Mouse (Mus musculus): ENCODE measurements around the gene Trim54. TPM values are rescaled to one million over a fixed set of nuclear protein-coding genes. Genes with fewer than 3 reads are reported as not detected.

Trim54 gene
- total RNA-seq, 2 experiments from 2014 or later = not detected

DNA sequence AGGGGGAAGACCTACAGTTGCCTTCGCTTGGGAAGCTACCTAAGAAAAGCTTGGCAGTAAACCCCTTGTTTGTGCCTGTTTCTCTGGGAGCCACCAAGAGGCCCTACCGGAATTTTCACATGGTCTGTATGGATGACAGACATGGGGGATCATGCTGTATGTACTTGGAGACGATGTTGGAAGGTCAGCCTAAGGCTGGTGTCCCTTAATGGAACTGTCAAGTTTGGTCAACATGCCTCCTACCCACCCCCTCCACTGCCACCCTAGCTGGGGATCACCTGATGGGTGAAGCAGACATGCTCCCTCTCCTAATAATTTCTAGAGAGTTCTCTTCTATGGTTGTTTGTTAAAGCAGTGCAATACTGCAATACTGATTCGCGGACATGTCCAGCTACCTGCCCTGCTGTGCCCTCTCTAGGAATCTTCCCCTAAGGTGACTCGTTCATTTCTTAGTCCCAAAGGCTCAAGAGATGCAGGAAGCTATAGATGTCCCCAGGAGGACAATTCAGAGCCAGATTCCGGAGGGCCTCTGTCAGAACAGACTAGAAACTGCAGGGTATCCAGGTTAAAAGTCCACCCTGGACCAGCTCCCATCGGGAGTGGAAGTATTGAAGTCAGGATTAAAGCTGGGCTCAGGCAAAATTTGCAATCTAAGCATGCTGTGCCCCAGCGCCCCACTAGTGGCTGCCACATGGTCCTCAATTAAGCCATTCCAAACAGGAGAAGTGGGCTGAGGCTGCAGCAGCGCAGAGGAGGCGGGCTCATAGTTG lies 20.6 kb upstream of the Trim54 start:
- no peak for ATAC-seq (replicated peaks; ENCODE audit: low FRiP score, poor library complexity, severe bottlenecking)

DNA sequence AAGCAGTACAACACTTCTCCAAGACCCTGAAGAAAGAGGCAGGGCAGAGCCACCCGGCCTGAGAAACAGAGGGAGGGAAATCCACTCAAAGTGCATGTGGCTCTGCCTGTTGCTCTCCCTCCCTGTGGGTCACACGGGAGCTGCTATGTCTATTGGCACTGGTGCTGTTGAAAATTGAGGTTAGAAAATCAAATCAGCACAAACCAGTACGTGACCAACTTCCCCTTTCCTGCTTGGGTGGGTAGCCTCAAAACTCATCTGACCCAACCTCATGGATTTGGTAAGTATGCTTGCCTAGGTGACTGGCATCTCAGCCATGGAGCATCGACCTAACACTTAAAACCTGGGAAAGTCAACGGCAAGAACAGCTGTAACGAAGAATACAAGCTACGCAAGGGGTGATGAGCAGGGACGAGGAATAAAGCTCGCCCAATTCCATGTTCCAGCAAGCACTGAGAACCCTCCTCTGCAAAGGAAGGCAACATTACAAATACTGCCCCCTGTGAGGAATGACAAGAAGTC lies 10.6 kb upstream of the Trim54 start, which contains the start of gene Dnajc5g:
Dnajc5g (plus strand) TSS at position 472 of the 522 bp plus-strand sequence.
- no peak for ATAC-seq (replicated peaks; ENCODE audit: low FRiP score, poor library complexity, severe bottlenecking)

DNA sequence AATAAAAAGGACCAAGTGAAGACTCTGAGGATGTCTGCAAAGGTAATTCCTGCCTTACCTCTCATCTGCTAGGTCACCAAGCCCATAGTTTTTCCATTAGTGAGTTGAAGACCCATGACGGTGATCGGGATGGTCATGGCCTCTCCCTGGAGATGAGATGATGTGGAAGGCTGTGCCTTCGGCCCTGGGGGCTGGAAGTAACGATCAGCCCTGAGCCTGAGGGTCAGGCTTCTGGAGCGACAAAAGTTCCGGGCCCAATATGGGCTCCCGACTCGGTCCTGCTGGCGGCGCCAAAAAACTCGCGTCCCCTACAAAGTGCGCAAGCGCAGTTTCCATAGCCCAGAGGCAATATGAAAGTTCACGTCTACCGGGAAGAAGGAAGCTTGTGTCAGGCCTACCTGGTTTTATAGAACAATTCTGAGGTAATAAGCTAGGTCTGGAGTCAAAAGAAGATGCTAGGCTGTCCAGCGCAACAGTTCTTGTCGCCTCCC lies 8.5 kb upstream of the Trim54 start, which contains the start of gene Slc30a3:
Slc30a3 (minus strand) TSS at position 238 of the 491 bp plus-strand sequence.
- no peak for ATAC-seq (replicated peaks; ENCODE audit: low FRiP score, poor library complexity, severe bottlenecking)

DNA sequence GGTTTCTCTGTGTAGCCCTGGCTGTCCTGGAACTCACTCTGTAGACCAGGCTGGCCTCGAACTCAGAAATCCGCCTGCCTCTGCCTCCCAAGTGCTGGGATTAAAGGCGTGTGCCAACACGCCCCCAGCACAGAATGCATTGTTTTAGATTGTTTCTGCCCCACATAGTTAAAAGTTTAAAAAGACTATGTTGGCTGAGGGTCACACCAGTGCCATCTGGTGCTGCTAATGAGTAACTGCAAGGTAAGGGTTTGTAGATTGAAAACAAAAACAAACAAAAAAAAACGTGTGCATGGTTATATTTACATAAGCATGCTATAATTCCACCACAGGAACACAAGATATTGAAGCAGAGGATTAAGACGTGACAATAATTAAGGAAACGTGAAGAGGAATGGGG lies 5.7 kb upstream of the Trim54 start:
- no peak for ATAC-seq (replicated peaks; ENCODE audit: low FRiP score, poor library complexity, severe bottlenecking)

DNA sequence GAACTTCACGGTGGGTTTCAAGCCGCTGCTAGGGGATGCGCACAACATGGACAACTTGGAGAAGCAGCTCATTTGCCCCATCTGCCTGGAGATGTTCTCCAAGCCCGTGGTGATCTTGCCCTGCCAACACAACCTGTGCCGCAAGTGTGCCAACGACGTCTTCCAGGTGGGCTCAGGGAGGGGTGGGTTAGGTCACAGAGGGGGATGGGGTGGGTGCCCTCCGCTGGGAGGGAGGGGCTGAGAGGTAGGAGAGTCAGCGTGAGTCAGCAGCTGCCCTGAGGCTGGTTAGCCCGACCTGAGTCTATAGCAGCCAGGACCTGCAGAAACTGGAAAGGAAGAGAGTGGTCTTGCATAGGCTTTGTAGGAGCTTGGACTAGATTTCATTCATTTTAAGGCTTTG lies 400 bp downstream of the Trim54 start:
- ATAC-seq (replicated peaks; ENCODE audit: low FRiP score, poor library complexity, severe bottlenecking) = no peak

DNA sequence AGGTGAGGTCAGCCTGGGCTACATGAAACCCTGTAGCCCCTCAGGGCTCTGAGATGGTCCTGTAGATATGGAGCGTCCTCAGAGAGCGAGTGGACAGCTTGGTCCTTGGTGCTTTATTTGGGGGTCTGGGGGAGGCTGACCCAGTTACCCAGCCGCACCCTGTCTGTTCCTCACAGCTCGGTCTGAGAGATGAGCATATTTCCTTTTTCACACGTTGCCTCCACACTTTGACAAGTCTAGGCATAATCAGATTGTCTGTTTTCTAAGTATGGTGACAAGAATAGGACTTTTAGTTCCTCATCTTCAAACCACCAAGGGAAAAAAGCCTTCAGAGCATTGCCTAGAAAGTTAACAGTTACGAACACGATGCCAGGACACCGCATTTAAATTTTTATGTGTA lies 4.6 kb downstream of the Trim54 start:
- ATAC-seq (replicated peaks; ENCODE audit: low FRiP score, poor library complexity, severe bottlenecking) = no peak

DNA sequence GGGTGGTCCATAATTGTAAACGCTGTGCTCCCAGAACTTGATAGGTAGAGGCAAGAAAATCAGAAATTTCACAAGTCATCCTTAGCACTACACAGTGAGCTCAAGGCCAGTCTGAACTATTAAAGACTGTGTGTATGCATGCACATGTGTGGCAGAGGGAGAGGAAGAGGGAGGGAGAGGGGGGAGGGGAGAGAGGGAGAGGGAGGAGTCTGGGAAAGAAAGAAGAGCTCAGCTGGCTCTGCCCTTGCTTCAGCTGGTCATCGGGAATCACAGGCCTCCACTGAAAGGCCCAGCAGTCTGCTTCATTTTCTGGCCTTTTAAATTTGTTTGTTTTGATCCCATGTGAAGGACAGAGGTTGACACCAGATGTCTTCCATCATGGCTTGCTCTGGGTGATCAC lies 7.0 kb downstream of the Trim54 start:
- ATAC-seq (replicated peaks; ENCODE audit: low FRiP score, poor library complexity, severe bottlenecking) = no peak

DNA sequence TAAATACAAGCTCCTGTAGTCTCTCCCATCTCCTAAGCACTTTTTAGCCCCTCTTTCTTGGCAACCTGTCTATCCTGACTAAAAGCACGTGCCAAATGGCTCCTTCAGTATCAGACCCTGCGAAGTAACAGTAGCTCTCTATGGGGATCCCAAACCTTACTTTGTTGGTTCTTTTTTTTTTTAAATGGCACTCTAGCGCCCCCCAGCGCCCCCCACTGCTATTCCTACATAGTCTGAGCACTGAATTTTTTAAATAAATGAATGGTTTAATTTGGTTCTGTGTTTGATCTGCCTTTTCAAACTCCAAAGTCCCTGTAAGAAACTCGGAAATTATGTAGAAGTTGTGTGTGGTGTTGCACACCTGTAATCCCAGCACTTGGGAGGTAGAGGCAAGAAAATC lies 9.5 kb downstream of the Trim54 start:
- ATAC-seq (replicated peaks; ENCODE audit: low FRiP score, poor library complexity, severe bottlenecking) = no peak

DNA sequence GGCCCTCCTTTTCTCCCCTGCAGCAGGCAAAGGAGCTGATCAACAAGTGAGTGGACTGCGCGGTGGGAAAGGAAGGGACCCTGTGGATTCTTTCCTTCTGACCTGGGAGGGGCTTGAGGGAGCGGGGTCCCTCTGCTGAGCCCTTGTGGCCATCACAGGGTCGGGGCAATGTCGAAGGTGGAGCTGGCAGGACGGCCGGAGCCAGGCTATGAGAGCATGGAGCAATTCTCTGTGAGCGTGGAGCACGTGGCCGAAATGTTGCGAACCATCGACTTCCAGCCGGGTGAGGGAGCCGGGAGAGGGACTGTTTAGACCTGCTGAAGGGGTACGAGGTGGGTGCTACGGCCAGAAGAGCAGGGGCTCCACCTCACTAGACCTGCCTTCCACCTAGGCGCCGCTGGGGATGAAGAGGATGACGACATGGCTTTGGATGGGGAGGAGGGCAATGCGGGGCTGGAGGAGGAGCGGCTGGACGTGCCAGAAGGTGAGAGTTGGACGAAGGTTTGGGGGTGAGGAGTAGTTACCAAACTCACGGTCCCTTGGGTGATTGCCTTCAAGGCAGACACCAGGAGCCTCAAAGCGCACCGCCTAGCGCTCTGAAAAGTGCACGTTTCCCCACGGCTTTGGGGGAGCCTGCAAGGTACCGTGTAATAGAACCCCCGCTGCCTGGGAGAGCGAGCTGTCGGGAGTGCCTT lies 20.4 kb downstream of the Trim54 start:
- no peak for ATAC-seq (replicated peaks; ENCODE audit: low FRiP score, poor library complexity, severe bottlenecking)

DNA sequence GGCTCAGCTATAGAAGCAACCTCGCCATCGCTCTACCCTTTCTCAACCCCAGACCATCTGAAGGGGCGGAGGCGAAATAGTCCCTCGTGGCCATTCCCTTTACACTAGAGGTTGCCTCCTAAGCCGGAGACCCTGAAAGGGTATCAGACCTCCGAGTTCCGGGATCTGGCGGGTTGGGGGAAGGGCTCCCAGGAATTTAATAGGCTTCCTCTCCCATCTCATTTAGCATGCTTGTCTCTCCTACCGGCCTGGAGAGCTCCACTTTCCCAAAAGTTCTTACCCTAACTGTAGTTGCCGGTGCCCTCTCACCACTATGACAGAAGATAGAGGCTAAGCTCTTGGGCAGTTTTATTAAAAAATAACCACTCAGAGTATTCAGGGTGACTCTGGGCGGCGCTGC lies 21.1 kb downstream of the Trim54 start:
- ATAC-seq (replicated peaks; ENCODE audit: low FRiP score, poor library complexity, severe bottlenecking) = no peak

DNA sequence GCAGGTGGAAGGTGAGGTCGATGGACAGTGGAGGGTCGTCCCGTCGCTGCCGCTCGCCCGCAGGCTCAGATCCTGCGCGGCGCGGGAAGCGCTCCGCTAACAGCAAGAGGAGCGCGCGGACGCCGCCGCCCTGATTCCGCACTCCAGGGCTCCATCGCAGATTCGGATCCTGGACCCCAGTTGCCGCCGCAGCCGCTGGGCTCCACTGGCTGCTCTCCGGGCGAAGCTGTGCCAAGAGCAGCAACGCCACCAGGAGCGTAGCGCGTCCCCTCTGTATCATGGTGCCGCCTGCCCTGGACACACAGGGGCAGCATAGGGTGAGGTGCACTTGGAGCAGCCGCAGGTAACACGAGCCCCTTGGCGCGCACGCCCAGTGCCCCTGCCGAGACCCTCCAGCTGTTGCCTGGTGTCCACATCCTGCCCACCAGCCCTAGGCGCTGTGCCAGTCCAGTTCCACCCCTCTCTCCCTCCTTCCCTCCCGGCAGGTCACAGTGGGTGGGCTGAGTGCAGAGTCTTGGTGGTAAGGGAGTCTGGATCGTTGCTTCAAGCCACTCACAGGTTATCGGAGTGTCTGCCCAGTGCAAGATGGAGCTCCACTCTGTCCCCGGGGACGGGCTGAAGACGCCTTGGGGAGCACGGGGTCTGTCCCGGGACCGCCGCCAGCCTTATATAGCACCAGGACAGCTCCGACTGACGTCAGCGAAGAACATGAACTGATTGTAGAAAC lies 21.9 kb downstream of the Trim54 start, which contains the start of gene Ucn:
Ucn (minus strand) TSS at position 589 of the 727 bp plus-strand sequence.
- no peak for ATAC-seq (replicated peaks; ENCODE audit: low FRiP score, poor library complexity, severe bottlenecking)

DNA sequence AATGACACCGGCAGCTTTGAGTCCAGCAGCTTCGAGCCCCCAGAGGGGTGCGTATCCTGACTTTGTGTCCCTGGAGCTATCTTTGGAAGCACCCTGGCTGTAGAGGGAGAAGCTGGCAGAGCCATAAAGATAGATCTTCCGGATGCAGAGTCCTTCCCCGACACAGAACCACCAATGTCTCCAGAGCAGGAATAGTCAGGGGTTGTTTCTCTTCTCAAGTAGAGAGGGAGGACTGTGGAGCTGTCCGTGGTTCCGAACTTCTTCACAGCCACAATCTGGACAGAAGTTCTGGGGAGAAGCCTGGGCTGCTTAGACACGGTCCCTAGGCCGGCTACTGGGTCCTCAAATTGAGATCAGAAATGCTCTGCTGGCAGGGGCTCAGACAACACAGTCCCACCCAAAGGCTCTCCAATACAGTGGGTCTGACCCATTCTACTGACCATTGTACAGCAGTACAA lies 22.5 kb downstream of the Trim54 start:
- ATAC-seq (replicated peaks; ENCODE audit: low FRiP score, poor library complexity, severe bottlenecking) = no peak

DNA sequence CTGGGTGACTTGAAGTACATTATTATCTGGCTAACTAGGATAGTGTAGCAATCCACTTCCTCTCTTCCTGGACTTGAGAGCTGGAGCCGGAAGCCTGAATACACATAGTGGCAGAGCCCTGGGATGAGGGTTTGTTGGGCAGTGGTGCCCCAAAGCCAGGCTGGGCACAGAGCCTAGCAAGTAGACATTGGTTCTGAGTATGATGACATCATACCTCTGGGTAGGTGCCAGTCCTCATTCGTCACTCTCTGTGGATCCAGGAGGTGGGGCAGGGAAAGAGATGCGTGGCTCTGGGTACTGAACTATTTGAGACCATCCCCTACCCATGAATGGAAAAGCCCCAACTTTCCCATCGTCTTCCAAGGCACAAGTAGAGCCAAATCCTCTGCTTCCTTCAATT lies 33.3 kb downstream of the Trim54 start:
- ATAC-seq (replicated peaks; ENCODE audit: low FRiP score, poor library complexity, severe bottlenecking) = no peak

DNA sequence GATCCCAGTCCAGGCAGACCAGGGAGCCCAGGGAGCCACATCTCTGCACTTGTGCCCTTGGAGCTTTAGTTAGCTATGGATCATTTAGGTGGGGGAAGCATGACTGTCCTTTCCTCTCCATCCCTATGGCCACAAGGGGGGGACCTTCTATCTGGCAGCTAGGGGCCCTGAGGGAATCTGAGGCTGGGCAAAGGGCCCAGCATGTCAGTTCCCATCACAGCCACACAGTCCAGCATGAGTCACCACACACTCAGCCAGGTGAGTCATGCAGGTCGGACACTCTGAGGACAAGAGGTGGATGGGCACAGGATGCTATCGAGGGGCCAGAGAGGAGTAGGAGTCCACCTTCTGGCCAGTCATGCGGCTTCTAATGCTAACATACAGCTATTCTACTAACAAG lies 35.2 kb downstream of the Trim54 start:
- ATAC-seq (replicated peaks; ENCODE audit: low FRiP score, poor library complexity, severe bottlenecking) = no peak

DNA sequence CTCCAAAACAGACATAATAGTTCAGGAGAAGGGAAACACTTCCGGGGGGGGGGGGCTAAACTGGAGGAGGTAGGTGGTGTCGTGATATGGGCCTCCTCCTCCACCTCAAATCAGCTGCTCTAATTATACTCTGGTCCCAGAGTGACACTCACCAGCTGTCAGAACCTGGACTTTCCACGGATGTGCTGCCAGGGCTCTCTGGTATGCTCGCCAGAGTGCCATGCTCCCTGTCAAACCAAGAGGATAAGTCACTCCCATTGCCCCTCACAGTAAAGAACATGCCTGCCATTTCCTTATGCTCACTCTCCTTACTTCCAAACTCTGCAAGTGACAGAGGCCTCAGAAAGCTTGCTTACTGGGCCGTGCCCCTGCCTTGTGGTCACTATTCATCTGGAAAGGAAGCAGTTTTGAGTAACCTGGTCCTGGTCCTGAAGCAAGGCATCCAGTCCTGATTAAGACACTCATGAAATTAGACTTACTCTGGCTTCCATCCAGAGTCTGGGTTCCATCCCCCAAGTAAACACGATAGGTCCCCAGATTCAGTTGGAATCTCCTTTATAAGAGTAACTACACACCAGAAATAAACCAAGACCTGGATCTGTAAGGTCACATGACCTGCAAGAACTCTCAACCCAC lies 37.1 kb downstream of the Trim54 start:
- peak; percentile 10; the same call in 1 of the 2 replicates for ATAC-seq (replicated peaks; ENCODE audit: low FRiP score, poor library complexity, severe bottlenecking)

DNA sequence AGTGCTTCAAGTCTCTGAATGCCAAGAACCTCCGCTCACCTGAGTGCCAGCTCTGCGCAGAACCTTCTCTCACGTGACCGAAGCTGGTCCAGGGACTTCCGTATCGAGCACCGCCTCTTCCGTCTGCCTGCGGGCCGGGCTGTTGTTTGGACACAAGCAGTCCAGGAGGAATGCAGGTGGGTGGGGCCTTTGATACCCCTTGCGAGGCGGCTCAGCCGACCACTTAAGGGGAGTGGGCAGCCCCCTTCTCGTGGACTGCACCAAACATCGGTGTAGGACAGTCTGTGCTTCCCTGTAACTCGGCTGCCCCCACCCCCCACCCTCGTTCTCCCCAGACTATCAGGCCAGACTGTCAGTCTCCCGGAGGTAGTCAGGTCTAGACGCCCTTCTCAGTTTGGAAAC lies 37.6 kb downstream of the Trim54 start, which contains the start of gene Mpv17:
Mpv17 (minus strand) TSS at position 100 of the 402 bp plus-strand sequence.
- peak; percentile 98 for ATAC-seq (replicated peaks; ENCODE audit: low FRiP score, poor library complexity, severe bottlenecking)

DNA sequence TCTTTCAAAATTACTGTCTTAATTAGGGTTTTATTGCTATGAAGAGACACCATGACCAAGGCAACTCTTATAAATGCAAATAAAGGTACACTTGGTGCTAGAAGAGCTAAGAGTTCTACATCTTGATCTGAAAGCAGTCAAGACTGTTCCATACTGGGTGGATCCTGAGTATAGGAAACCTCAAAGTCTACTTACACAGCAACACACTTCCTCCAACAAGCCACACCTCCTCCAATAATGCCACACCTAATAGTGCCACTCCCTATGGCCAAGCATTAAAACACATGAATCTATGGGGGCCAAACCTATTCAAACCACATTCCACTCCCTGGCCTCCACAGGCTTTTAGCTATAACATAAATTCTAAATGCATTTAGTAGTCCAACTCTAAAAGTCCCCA lies 46.0 kb downstream of the Trim54 start:
- ATAC-seq (replicated peaks; ENCODE audit: low FRiP score, poor library complexity, severe bottlenecking) = no peak

DNA sequence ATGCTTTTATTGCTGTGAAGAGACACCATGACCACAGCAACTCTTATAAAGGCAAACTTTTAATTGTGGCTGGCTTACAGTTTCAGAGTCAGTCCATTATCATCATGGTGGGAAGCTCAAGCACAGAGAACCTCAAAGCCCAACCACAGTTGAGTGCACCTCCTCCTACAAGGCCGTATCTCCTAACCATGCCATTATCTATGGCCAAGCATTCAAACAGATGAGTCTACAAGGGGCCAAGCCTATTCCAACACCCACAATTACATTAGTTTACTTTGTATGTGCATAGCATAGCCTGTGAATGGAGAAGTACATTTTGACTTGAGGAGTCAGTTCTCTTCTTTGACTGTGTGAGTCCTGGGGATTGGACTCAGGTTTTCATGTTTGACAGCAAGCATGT lies 48.4 kb downstream of the Trim54 start:
- ATAC-seq (replicated peaks; ENCODE audit: low FRiP score, poor library complexity, severe bottlenecking) = no peak

DNA sequence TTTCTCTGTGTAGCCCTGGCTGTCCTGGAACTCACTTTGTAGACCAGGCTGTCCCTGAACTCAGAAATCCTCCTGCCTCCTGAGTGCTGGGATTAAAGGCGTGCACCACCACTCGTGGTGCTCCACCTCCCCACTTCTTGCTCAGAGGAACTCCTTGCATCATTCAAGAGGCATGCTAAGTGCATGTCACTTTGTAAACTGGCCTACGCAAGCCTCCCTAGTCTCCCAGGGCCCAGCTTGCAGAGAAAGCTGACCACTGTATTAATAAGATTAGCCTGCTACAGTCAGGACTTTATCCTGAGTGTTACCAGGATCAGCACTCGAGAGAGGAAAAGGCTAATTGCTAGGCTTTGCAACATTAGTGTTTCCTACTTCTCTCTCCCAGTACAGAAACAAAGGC lies 52.1 kb downstream of the Trim54 start:
- ATAC-seq (replicated peaks; ENCODE audit: low FRiP score, poor library complexity, severe bottlenecking) = no peak

Data from erythroblast, adult 5-6 weeks (primary cell).